In genomic region chr11:83270842-83271150, GRCm38 (mm10) we compare ENCODE assay signal across 8 mouse cellular contexts. TPM values are rescaled to one million over a fixed set of nuclear protein-coding genes. Genes with fewer than 3 reads are reported as not detected.
DNase-seq lines count a peak whose midpoint lies in the region; ATAC-seq and TF ChIP-seq lines count a peak whose summit lies in the region.

No protein-coding gene starts in this region.

- no peaks in the 10 kb centered on the region for H3K36me3 ChIP-seq in lung, embryonic 14.5 days (ENCODE audit: insufficient read depth)
- no peaks in the 10 kb centered on the region for H3K36me3 ChIP-seq in liver, embryonic 11.5 days (ENCODE audit: control insufficient read depth, insufficient read depth, low read length)
- H3K36me3 ChIP-seq in small intestine, adult 2 months (ENCODE audit: control insufficient read depth, insufficient read depth, low read length), result no peaks in the 10 kb centered on the region

- DNase-seq in lung, embryonic 14.5 days, result no peak
- DNase-seq in lung, postnatal 10 days, result no peak
- DNase-seq in liver, embryonic 11.5 days (ENCODE audit: low spot score), result no peak
- DNase-seq in embryo, embryonic 10 days (ENCODE audit: low spot score), result no peak
- DNase-seq in cerebellum, adult 11-12 months, result no peak
- DNase-seq in gastrocnemius, adult 18-20 months (ENCODE audit: low spot score), result no peak

- peak overlapping the region; percentile 52 for H3K9ac ChIP-seq in lung, embryonic 14.5 days
- H3K9ac ChIP-seq in liver, embryonic 11.5 days (ENCODE audit: low read depth, low read length), result peak overlapping the region; percentile 55

- no peak for TF ChIP-seq CTCF in lung, embryonic 14.5 days (IDR thresholded peaks at IDR 0.05; ENCODE audit: low read depth)
- TF ChIP-seq CTCF in small intestine, adult 2 months (IDR thresholded peaks at IDR 0.05; ENCODE audit: extremely low read depth, insufficient read length, insufficient replicate concordance, low read depth, low read length), result no peak

- H3K27ac ChIP-seq in lung, embryonic 14.5 days (ENCODE audit: low read depth), result peak overlapping the region; percentile 71; the same call in 1 of the 2 replicates
- H3K27ac ChIP-seq in liver, embryonic 11.5 days (ENCODE audit: low read depth, low read length), result no peak overlapping the region
- no peak overlapping the region for H3K27ac ChIP-seq in small intestine, adult 2 months (ENCODE audit: insufficient read depth, low read depth, low read length)

- no peaks in the 10 kb centered on the region for H3K27me3 ChIP-seq in lung, embryonic 14.5 days (ENCODE audit: insufficient read depth, low read length)
- H3K27me3 ChIP-seq in liver, embryonic 11.5 days (replicated peaks; ENCODE audit: control insufficient read depth, insufficient read depth, low read length), result peaks cover 4% of the 10 kb centered on the region; the same call in 1 of the 2 replicates
- no peaks in the 10 kb centered on the region for H3K27me3 ChIP-seq in small intestine, adult 2 months (ENCODE audit: control insufficient read depth, insufficient read depth, low read length)

- H3K9me3 ChIP-seq in lung, embryonic 14.5 days (ENCODE audit: low read depth, low read length), result no peaks in the 10 kb centered on the region
- H3K9me3 ChIP-seq in liver, embryonic 11.5 days (ENCODE audit: control insufficient read depth, low read length), result no peaks in the 10 kb centered on the region

- no peak for TF ChIP-seq POLR2A in small intestine, adult 2 months (IDR thresholded peaks at IDR 0.05; ENCODE audit: low read depth, low read length)

- H3K4me3 ChIP-seq in lung, embryonic 14.5 days (ENCODE audit: low read depth, low read length), result peak overlapping the region; percentile 50
- H3K4me3 ChIP-seq in liver, embryonic 11.5 days (ENCODE audit: low read depth, low read length), result peak overlapping the region; percentile 49
- H3K4me3 ChIP-seq in small intestine, adult 2 months (ENCODE audit: low read depth, low read length), result peak overlapping the region; percentile 61

- WGBS in lung, embryonic 14.5 days, result under 1% methylated on average over 6 of the region's 6 CpGs
- WGBS in liver, embryonic 11.5 days, result 2% methylated on average over 6 of the region's 6 CpGs
- WGBS in small intestine, adult 2 months, result 2% methylated on average over 6 of the region's 6 CpGs

- no peaks in the 10 kb centered on the region for H3K4me1 ChIP-seq in lung, embryonic 14.5 days (ENCODE audit: insufficient read depth)
- peaks cover 6% of the 10 kb centered on the region; the same call in 1 of the 2 replicates for H3K4me1 ChIP-seq in liver, embryonic 11.5 days (replicated peaks; ENCODE audit: control insufficient read depth, insufficient read depth, low read length)
- H3K4me1 ChIP-seq in small intestine, adult 2 months (ENCODE audit: control insufficient read depth, insufficient read depth, insufficient read length, low read length), result no peaks in the 10 kb centered on the region

- H3K4me2 ChIP-seq in lung, embryonic 14.5 days, result peak overlapping the region; percentile 71
- peak overlapping the region; percentile 69 for H3K4me2 ChIP-seq in liver, embryonic 11.5 days

- ATAC-seq in lung, embryonic 14.5 days (ENCODE audit: insufficient read depth), result peak; percentile 60
- ATAC-seq in erythroid progenitor cell, adult 5-6 weeks (replicated peaks; ENCODE audit: low FRiP score, poor library complexity, severe bottlenecking), result peak; percentile 45
- ATAC-seq in liver, embryonic 11.5 days (replicated peaks; ENCODE audit: low FRiP score), result no peak; the same call in 1 of the 2 replicates

RNA-seq across cellular contexts. Expression of gene Slfn14, which starts 15.7 kb away (rescaled TPM):
- 0.43 and 0.47 TPM in 2 replicates for polyA plus RNA-seq in lung, embryonic 14.5 days (2014; fragmentation: Nextera tagmentation; extraction: Ambion mirVana)
- total RNA-seq in erythroid progenitor cell, adult 5-6 weeks (2015; ENCODE audit: low replicate concordance), result 86.4 and 88.3 TPM in 2 replicates
- total RNA-seq in erythroid progenitor cell, adult 5-6 weeks (2017; ENCODE audit: low replicate concordance), result 93.6 and 106 TPM in 2 replicates
- 2.1 and 2.4 TPM in 2 replicates for polyA plus RNA-seq in liver, embryonic 11.5 days (2014; fragmentation: Nextera tagmentation; extraction: Ambion mirVana)
- not detected in 2 replicates for polyA plus RNA-seq in small intestine, adult 2 months (2012; rRNA removed)
- total RNA-seq in gastrocnemius, adult 18-20 months (2021), result not detected

RNA-seq across cellular contexts. Expression of gene Ap2b1, which starts 28.0 kb away (rescaled TPM):
- 75.3 and 78.0 TPM in 2 replicates for polyA plus RNA-seq in lung, embryonic 14.5 days (2014; fragmentation: Nextera tagmentation; extraction: Ambion mirVana)
- total RNA-seq in erythroid progenitor cell, adult 5-6 weeks (2015; ENCODE audit: low replicate concordance), result 42.3 and 43.6 TPM in 2 replicates
- total RNA-seq in erythroid progenitor cell, adult 5-6 weeks (2017; ENCODE audit: low replicate concordance), result 49.8 and 49.9 TPM in 2 replicates
- polyA plus RNA-seq in liver, embryonic 11.5 days (2014; fragmentation: Nextera tagmentation; extraction: Ambion mirVana), result 52.2 and 56.3 TPM in 2 replicates
- 11.3 and 27.1 TPM in 2 replicates for polyA plus RNA-seq in small intestine, adult 2 months (2012; rRNA removed)
- total RNA-seq in gastrocnemius, adult 18-20 months (2021), result 10 to 100 TPM; 34.6 to 35.0 TPM

RNA-seq across cellular contexts. Expression of gene Pex12, which starts 31.6 kb away (rescaled TPM):
- polyA plus RNA-seq in lung, embryonic 14.5 days (2014; fragmentation: Nextera tagmentation; extraction: Ambion mirVana), result 12.0 and 12.8 TPM in 2 replicates
- 1.1 and 2.5 TPM in 2 replicates for total RNA-seq in erythroid progenitor cell, adult 5-6 weeks (2015; ENCODE audit: low replicate concordance)
- 2.2 TPM in 1 of 2 replicates, not detected in the other for total RNA-seq in erythroid progenitor cell, adult 5-6 weeks (2017; ENCODE audit: low replicate concordance)
- 12.4 and 13.7 TPM in 2 replicates for polyA plus RNA-seq in liver, embryonic 11.5 days (2014; fragmentation: Nextera tagmentation; extraction: Ambion mirVana)
- 2.0 and 3.8 TPM in 2 replicates for polyA plus RNA-seq in small intestine, adult 2 months (2012; rRNA removed)
- 10 to 100 TPM; 14.0 to 15.5 TPM for total RNA-seq in gastrocnemius, adult 18-20 months (2021)
